Mouse (Mus musculus) telencephalon, adult 2 months (tissue): ENCODE measurements at regions not wholly inside any gene's neighbourhood (a gene's known extent, or its start where the extent isn't known, plus 50 kb on each side); places are given as distances from the start of the nearest gene placed in this dataset.

Experiments used
- DNase-seq: peaks from one replicate; pipeline ENCODE4 v3.0.0-alpha.2; 2011; ENCODE audit warnings: low read depth, low spot score

- DNase-seq, result no peak
Measured at GRCm38 (mm10) chr7:71873817-71874216, 432.6 kb downstream of the Mctp2 start.

DNA sequence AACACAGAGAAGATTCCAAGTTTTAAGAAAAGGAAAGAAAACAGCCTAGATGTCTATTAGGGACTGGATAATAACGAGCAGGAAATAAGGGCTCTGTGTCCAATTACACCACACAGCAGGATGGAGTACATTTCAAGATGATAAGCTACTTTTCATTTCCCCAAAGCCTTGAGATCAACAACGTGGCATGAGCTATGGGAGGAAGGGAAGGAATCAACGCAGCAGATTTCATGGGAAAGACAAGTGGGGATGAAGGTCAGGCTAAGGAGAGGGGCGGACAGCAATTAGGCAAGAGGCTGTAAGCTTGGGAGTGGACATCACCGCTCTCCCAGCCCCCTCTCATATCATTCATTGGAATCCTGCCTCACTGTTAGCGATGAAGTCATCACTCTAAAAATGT is 433.5 kb downstream of the Mctp2 start:
- DNase-seq, result no peak

DNA sequence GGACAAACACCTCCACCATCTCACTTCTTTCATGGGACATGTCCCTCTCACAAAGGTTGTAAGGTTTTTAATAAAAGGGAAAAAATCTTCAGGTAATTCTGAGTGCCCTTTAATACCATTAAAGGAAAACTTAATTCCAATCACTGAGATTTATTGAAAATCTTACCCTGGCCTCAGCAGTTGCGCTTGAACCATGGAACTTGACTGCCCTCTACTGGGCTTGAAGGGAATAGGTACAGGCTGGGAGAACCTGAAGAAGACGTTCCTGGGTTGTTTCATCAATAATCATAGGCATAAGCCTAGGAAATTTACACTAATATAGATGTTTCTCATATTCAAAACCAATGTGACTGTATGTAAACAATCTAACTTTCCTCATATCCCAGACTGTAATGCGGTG is 439.3 kb downstream of the Mctp2 start:
- peak; percentile 12 for DNase-seq

- no peak for DNase-seq
Measured at GRCm38 (mm10) chr7:71865371-71866166, 440.8 kb downstream of the Mctp2 start.

DNA sequence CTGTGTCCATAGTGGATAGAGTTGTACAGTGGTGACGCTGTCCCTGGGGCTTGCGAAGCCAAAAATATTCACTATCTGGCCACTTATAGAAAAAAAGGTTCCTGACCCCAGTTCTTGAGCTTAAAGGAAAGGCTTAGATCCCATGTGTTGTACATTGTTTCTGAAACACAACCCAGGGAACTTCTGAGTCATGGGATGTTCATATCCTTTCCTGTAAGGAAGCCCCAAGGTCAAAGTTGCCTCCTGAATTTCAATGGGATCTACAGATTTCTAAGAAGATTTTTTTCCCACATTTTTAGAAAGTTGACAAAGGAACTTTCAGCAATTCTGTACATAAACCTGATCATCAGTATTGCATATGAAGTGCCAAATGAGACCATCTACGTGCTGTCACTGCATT is 453.5 kb downstream of the Mctp2 start:
- no peak for DNase-seq

DNA sequence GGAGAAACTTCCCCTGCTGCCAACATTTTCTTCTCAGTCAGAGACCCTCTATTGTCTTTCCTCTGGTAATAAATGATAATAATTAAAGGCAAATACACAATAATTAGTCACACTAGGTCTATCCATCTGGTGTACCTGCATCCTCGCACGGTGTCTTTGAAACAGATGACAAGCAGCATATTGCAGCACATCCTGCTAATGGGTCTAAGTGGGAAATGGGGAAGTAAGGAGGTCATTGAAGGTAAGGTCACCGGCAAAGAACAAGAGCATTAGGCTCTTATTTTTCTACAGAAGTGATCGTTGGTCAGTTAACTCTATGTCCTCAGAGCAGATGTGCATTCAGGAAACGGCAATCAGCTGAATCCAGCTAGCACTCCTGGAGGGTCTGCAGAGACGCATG is 457.2 kb downstream of the Mctp2 start:
- no peak for DNase-seq

GRCm38 (mm10) chr7:71837845-71838244 is 468.6 kb downstream of the Mctp2 start:
- DNase-seq, result no peak

- no peak for DNase-seq
Measured at GRCm38 (mm10) chr7:71831790-71832525, 474.4 kb downstream of the Mctp2 start.

- DNase-seq, result no peak
Measured at GRCm38 (mm10) chr7:71829567-71829966, 476.8 kb downstream of the Mctp2 start.

DNA sequence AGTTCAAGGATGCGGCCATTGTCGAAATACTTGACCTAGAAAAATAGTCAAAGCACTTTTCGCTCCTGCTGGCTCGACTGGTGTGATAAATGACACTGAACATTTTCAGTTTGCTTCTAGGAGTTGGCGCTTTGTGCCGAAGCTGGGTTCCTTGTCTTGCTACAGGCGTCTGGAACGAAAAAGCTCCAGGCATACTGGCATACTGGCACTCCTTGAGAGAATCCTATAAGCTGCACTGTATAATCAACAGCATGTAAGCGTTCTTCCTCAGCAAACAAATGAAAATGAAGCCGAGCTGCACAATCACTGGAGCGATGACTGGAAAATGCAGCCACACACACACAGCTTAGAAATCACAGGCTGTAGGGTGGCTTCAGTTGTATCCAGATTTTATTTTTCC is 464.9 kb upstream of the Gm10295 start:
- peak; percentile 4 for DNase-seq

DNA sequence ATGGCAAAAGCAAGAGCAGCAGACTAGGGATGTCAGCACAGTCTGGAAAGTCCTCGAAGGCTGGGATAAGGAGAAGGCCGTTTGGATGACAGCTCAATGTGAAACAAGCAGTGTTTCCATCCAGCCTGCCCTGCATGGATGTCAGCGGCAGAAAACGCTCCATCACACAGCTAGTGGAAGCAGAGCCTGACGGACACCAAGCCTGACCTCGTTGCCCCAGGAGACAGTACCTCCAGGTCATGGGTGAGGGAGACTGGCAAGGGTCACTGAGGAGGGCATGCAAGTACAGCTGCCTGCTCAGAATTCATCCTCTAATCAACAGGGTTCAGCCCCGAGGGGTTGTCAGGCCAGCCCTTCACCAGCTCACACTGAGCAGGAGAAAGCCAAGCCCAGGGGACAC is 442.9 kb upstream of the Gm10295 start:
- no peak for DNase-seq

GRCm38 (mm10) chr7:71788401-71788800 is 437.1 kb upstream of the Gm10295 start:
- no peak for DNase-seq

DNA sequence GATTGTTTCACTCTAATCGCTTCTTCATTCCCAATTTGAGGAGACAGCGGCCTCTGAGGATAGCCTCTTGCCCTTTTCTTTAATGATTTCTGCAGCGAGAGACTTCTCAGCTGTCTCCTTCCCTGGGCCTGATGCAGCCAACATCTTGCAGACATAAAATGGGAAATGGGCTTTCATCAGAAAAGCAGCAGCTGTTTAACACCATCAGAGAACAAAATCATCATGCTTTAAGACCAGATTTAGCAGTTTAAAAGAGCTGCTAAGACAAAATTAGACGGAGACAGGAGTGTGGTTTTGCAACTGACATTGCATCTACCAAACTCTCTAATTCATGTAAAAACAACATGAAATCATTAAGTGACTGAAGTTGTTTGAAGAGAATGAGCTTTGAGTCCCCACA is 431.2 kb upstream of the Gm10295 start:
- DNase-seq, result no peak

GRCm38 (mm10) chr7:71749886-71750285 is 398.6 kb upstream of the Gm10295 start:
- no peak for DNase-seq

DNA sequence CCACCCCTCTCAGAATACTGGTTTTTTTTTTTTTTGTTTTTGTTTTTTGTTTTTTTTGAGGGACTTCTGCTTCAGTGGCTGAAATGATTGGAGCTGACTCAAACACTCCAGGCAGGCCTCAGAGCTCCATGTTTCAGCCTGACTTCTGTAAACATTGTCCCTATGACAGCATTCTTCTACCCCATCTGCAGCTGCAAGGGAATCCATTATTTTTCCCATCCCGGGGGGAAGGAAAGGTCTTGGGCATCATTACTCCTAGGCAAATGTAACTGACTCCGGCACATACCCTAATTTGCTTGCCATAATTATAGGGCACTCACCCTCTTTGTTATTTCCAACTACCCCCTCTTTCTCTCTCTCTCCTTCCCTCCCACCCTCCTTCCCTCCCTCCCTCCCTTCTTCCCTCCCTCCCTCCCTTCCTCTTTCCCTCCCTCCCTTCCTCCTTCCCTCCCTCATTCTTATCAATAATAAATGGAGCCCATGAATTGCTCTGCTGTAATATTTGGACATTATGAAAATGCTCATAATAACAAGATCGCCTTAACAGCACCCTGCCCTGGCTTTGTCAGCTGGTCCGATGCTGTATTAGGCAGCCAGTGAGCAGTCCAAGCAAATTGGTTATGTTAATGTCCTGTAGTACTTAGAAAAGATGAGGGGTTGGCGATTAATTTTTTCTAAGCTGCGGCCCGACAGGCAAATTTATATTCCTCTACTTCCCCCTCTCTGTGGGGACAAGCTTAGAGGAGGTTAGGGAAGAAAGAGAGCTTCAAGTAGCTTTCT is 395.0 kb upstream of the Gm10295 start:
- no peak for DNase-seq

GRCm38 (mm10) chr7:71728509-71728908 is 377.2 kb upstream of the Gm10295 start:
- DNase-seq, result no peak

DNA sequence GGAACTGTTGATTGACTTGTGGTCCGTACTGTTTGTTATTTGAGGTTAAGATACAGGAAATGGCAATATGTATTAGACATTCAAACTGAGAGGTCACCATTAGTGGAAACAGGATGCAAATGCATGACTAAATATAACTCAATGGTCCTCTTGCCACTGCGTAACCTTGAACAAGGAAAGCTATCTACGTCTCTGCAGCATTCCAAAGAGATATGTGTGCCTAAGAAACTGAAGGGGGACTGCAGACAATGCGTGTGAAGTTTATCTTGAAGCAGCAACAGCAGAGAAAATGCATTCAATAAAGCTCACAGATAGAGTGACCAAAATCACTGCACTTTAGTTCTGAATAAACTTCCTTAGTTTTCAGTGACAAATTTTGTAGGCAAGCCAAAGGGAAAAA is 356.9 kb upstream of the Gm10295 start:
- DNase-seq, result no peak

GRCm38 (mm10) chr7:71706201-71706600 is 354.9 kb upstream of the Gm10295 start:
- no peak for DNase-seq

- no peak for DNase-seq
Measured at GRCm38 (mm10) chr7:71705426-71706050, 354.3 kb upstream of the Gm10295 start.

- no peak for DNase-seq
Measured at GRCm38 (mm10) chr7:71704661-71705240, 353.5 kb upstream of the Gm10295 start.
